Mouse (Mus musculus): ENCODE results near the gene Cysltr2.
A peak's percentile ranks its signal among the peaks of the same experiment; 100 is the strongest.

Cysltr2 gene

GRCm38 (mm10) chr14:73048937-73049336, at the start of gene Cysltr2:
Cysltr2 (minus strand) TSS chr14:73049114.
- no peak for DNase-seq (ENCODE audit: low spot score)

- DNase-seq (ENCODE audit: low spot score) = no peak
These were observed 46.1 kb upstream of the Cysltr2 start for GRCm38 (mm10) chr14:73094802-73095550.

- no peak for DNase-seq (ENCODE audit: low spot score)
These were observed 44.0 kb upstream of the Cysltr2 start for GRCm38 (mm10) chr14:73092871-73093270.

GRCm38 (mm10) chr14:73088224-73088623, 39.3 kb upstream of the Cysltr2 start:
- no peak for DNase-seq (ENCODE audit: low spot score)

- no peak for DNase-seq (ENCODE audit: low spot score)
These were observed 38.8 kb upstream of the Cysltr2 start for GRCm38 (mm10) chr14:73087746-73088145.

- DNase-seq (ENCODE audit: low spot score) = no peak
These were observed 38.3 kb upstream of the Cysltr2 start for GRCm38 (mm10) chr14:73087247-73087646.

GRCm38 (mm10) chr14:73086425-73086824, 37.5 kb upstream of the Cysltr2 start:
- no peak for DNase-seq (ENCODE audit: low spot score)

GRCm38 (mm10) chr14:73083563-73083962, 34.6 kb upstream of the Cysltr2 start:
- no peak for DNase-seq (ENCODE audit: low spot score)

GRCm38 (mm10) chr14:73064460-73064859, 15.5 kb upstream of the Cysltr2 start:
- no peak for DNase-seq (ENCODE audit: low spot score)

GRCm38 (mm10) chr14:73058755-73059154, 9.8 kb upstream of the Cysltr2 start:
- DNase-seq (ENCODE audit: low spot score) = no peak

GRCm38 (mm10) chr14:73057764-73058163, 8.8 kb upstream of the Cysltr2 start:
- DNase-seq (ENCODE audit: low spot score) = no peak

- no peak for DNase-seq (ENCODE audit: low spot score)
These were observed 7.9 kb upstream of the Cysltr2 start for GRCm38 (mm10) chr14:73056813-73057212.

GRCm38 (mm10) chr14:73045199-73045928, 3.5 kb downstream of the Cysltr2 start:
- no peak for DNase-seq (ENCODE audit: low spot score)

GRCm38 (mm10) chr14:73041689-73042088, 7.2 kb downstream of the Cysltr2 start:
- no peak for DNase-seq (ENCODE audit: low spot score)

GRCm38 (mm10) chr14:73033290-73033689, 15.6 kb downstream of the Cysltr2 start:
- DNase-seq (ENCODE audit: low spot score) = no peak

- no peak for DNase-seq (ENCODE audit: low spot score)
These were observed 17.7 kb downstream of the Cysltr2 start for GRCm38 (mm10) chr14:73031218-73031617.

GRCm38 (mm10) chr14:73017272-73017671, 31.6 kb downstream of the Cysltr2 start:
- no peak for DNase-seq (ENCODE audit: low spot score)

GRCm38 (mm10) chr14:73015386-73015785, 33.5 kb downstream of the Cysltr2 start:
- no peak for DNase-seq (ENCODE audit: low spot score)

- no peak for DNase-seq (ENCODE audit: low spot score)
These were observed 35.0 kb downstream of the Cysltr2 start for GRCm38 (mm10) chr14:73013723-73014544.

GRCm38 (mm10) chr14:73001814-73002213, 47.1 kb downstream of the Cysltr2 start:
- no peak for DNase-seq (ENCODE audit: low spot score)

- DNase-seq (ENCODE audit: low spot score) = peak; percentile 77
These were observed 48.6 kb downstream of the Cysltr2 start for GRCm38 (mm10) chr14:73000325-73000724.

- no peak for DNase-seq (ENCODE audit: low spot score)
These were observed 50.8 kb downstream of the Cysltr2 start for GRCm38 (mm10) chr14:72998111-72998510.

GRCm38 (mm10) chr14:72986044-72986443, 62.9 kb downstream of the Cysltr2 start:
- DNase-seq (ENCODE audit: low spot score) = no peak

Measured in adipocyte (in vitro differentiated cells).